Mouse (Mus musculus) CH12.LX (cell line): ENCODE measurements around the gene Slc25a15. TPM values are rescaled to one million over a fixed set of nuclear protein-coding genes. Genes with fewer than 3 reads are reported as not detected.

Source experiments
- DNase-seq: peaks from one replicate; pipeline ENCODE4 v3.0.0-alpha.2; 2013; ENCODE audit errors: extremely low read depth
- H3K27ac ChIP-seq: 2 replicates; pipeline ENCODE4 v1.5.1; 2012; ENCODE audit warnings: low read depth, mild to moderate bottlenecking, control low read depth, moderate library complexity; ENCODE audit not compliant: insufficient read depth
- H3K27me3 ChIP-seq: replicated peaks from 2 replicates; pipeline ENCODE3; 2012; ENCODE audit warnings: inconsistent platforms
- H3K36me3 ChIP-seq, 2 experiments: replicated peaks in 1 of 2; 2 replicates each; pipeline versions ENCODE3 to v1.6.1; 2012; ENCODE audit warnings: inconsistent platforms in 1 of 2, low read length in 1 of 2, mild to moderate bottlenecking in 1 of 2, mixed read lengths in 1 of 2, moderate library complexity in 1 of 2; ENCODE audit not compliant: control insufficient read depth in 1 of 2, insufficient read depth in 1 of 2
- H3K4me1 ChIP-seq, 2 experiments: 2 replicates each; pipeline ENCODE4 v1.6.1; 2012; ENCODE audit warnings: inconsistent platforms in 1 of 2, moderate library complexity in 1 of 2; ENCODE audit not compliant: insufficient read depth in 2 of 2, control insufficient read depth in 1 of 2
- H3K4me2 ChIP-seq: 2 replicates; pipeline ENCODE4 v1.6.1; 2012; ENCODE audit warnings: low read depth, mild to moderate bottlenecking, control low read depth; ENCODE audit not compliant: poor library complexity, insufficient read depth, severe bottlenecking
- H3K4me3 ChIP-seq, 3 experiments: fragments of 150-350 bp in 1 of 3; sonication (generic) in 1 of 3; replicated peaks in 1 of 3; 2 replicates each; pipeline versions ENCODE3 to v1.5.1; 2011 to 2012; ENCODE audit warnings: low read depth in 2 of 3, low read length in 2 of 3, mild to moderate bottlenecking in 2 of 3, moderate library complexity in 2 of 3, control low read depth in 1 of 3, improper control_type of control experiment in 1 of 3, inconsistent platforms in 1 of 3, mixed read lengths in 1 of 3; ENCODE audit not compliant: poor library complexity in 1 of 3
- H3K79me2 ChIP-seq: replicated peaks from 2 replicates; pipeline ENCODE4 v1.6.1; 2012; ENCODE audit warnings: mild to moderate bottlenecking, moderate library complexity; ENCODE audit not compliant: control insufficient read depth, poor library complexity, insufficient read depth, severe bottlenecking; ENCODE audit errors: extremely low read depth
- H3K9ac ChIP-seq: 2 replicates; pipeline ENCODE4 v1.6.1; 2012; ENCODE audit warnings: low read depth, mild to moderate bottlenecking, control low read depth, moderate library complexity; ENCODE audit not compliant: insufficient read depth
- H3K9me3 ChIP-seq: replicated peaks from 2 replicates; pipeline ENCODE3; 2012; ENCODE audit warnings: low read length, inconsistent platforms, mixed read lengths
- BHLHE40 ChIP-seq: IDR thresholded peaks from 2 replicates; pipeline ENCODE4 v1.6.1; 2011; ENCODE audit warnings: mild to moderate bottlenecking, low read depth, low read length, improper control_type of control experiment
- CHD1 ChIP-seq: IDR thresholded peaks from 2 replicates; pipeline ENCODE4 v1.6.1; 2012; ENCODE audit warnings: low read depth, low read length, improper control_type of control experiment, inconsistent platforms
- CHD2 ChIP-seq: IDR thresholded peaks from 2 replicates; pipeline ENCODE4 v1.6.1; 2011; ENCODE audit warnings: low read length, improper control_type of control experiment
- CTCF ChIP-seq, 2 experiments: IDR thresholded peaks in 1 of 2; conservative IDR thresholded peaks in 1 of 2; 2 replicates each; pipeline ENCODE4 v1.5.1; 2011 to 2012; ENCODE audit warnings: low read depth in 2 of 2, low read length in 2 of 2, improper control_type of control experiment in 1 of 2, inconsistent platforms in 1 of 2, mild to moderate bottlenecking in 1 of 2, moderate library complexity in 1 of 2
- E2F4 ChIP-seq: IDR thresholded peaks from 2 replicates; pipeline ENCODE4 v1.6.1; 2011; ENCODE audit warnings: low read depth, low read length, improper control_type of control experiment; ENCODE audit not compliant: insufficient replicate concordance
- ELF1 ChIP-seq: IDR thresholded peaks from 2 replicates; pipeline ENCODE4 v1.6.1; 2014; ENCODE audit warnings: low read depth, mild to moderate bottlenecking, inconsistent platforms, low read length, improper control_type of control experiment
- EP300 ChIP-seq: IDR thresholded peaks from 2 replicates; pipeline ENCODE4 v1.6.1; 2011; ENCODE audit warnings: low read length, improper control_type of control experiment
- ETS1 ChIP-seq: conservative IDR thresholded peaks from 2 replicates; pipeline ENCODE4 v1.6.1; 2012; ENCODE audit warnings: low read depth, mild to moderate bottlenecking, inconsistent platforms, low read length, improper control_type of control experiment, moderate library complexity
- GABPA ChIP-seq: IDR thresholded peaks from 2 replicates; pipeline ENCODE4 v1.6.1; 2012; ENCODE audit warnings: low read depth, low read length, improper control_type of control experiment, inconsistent platforms; ENCODE audit not compliant: insufficient replicate concordance
- HCFC1 ChIP-seq: IDR thresholded peaks from 2 replicates; pipeline ENCODE4 v1.6.1; 2012; ENCODE audit warnings: low read depth, mild to moderate bottlenecking, inconsistent platforms, low read length, improper control_type of control experiment
- IRF4 ChIP-seq: IDR thresholded peaks from 2 replicates; pipeline ENCODE4 v1.6.1; 2014; ENCODE audit warnings: low read depth, mild to moderate bottlenecking, inconsistent platforms, low read length, improper control_type of control experiment
- JUN ChIP-seq: IDR thresholded peaks from 2 replicates; pipeline ENCODE4 v1.6.1; 2011; ENCODE audit warnings: low read depth, mild to moderate bottlenecking, low read length, improper control_type of control experiment, moderate library complexity; ENCODE audit not compliant: insufficient read depth
- JUND ChIP-seq: conservative IDR thresholded peaks from 2 replicates; pipeline ENCODE4 v1.6.1; 2011; ENCODE audit warnings: low read depth, low read length, improper control_type of control experiment
- MAFK ChIP-seq: IDR thresholded peaks from 2 replicates; pipeline ENCODE4 v1.6.1; 2011; ENCODE audit warnings: low read length, improper control_type of control experiment; ENCODE audit not compliant: insufficient replicate concordance
- MAX ChIP-seq: IDR thresholded peaks from 2 replicates; pipeline ENCODE4 v1.6.1; 2011; ENCODE audit warnings: low read length, improper control_type of control experiment
- MAZ ChIP-seq: IDR thresholded peaks from 2 replicates; pipeline ENCODE4 v1.6.1; 2012; ENCODE audit warnings: low read depth, mild to moderate bottlenecking, inconsistent platforms, low read length, improper control_type of control experiment, moderate library complexity
- MEF2A ChIP-seq: IDR thresholded peaks from 2 replicates; pipeline ENCODE4 v1.6.1; 2014; ENCODE audit warnings: low read depth, mild to moderate bottlenecking, inconsistent platforms, low read length, improper control_type of control experiment, borderline replicate concordance
- MXI1 ChIP-seq: IDR thresholded peaks from 2 replicates; pipeline ENCODE4 v1.6.1; 2011; ENCODE audit warnings: mild to moderate bottlenecking, low read depth, low read length, improper control_type of control experiment
- MYC ChIP-seq: IDR thresholded peaks from 2 replicates; pipeline ENCODE4 v1.6.1; 2011; ENCODE audit warnings: low read depth, mild to moderate bottlenecking, improper control_type of control experiment, low read length
- NRF1 ChIP-seq: IDR thresholded peaks from 2 replicates; pipeline ENCODE4 v1.6.1; 2014; ENCODE audit warnings: low read depth, mild to moderate bottlenecking, inconsistent platforms, low read length, improper control_type of control experiment, moderate library complexity
- POLR2A ChIP-seq: IDR thresholded peaks from 2 replicates; pipeline ENCODE4 v1.6.1; 2011; ENCODE audit warnings: low read depth, mild to moderate bottlenecking, improper control_type of control experiment, low read length
- RAD21 ChIP-seq: IDR thresholded peaks from 2 replicates; pipeline ENCODE4 v1.6.1; 2011; ENCODE audit warnings: low read depth, mild to moderate bottlenecking, low read length, improper control_type of control experiment, moderate library complexity
- RCOR1 ChIP-seq: conservative IDR thresholded peaks from 2 replicates; pipeline ENCODE4 v1.6.1; 2012; ENCODE audit warnings: low read depth, mild to moderate bottlenecking, inconsistent platforms, low read length, improper control_type of control experiment
- SMC3 ChIP-seq: IDR thresholded peaks from 2 replicates; pipeline ENCODE4 v1.6.1; 2011; ENCODE audit warnings: low read depth, low read length, improper control_type of control experiment
- TBP ChIP-seq: conservative IDR thresholded peaks from 2 replicates; pipeline ENCODE4 v1.6.1; 2011; ENCODE audit warnings: low read depth, low read length, improper control_type of control experiment
- UBTF ChIP-seq: IDR thresholded peaks from 2 replicates; pipeline ENCODE4 v1.6.1; 2012; ENCODE audit warnings: low read depth, mild to moderate bottlenecking, inconsistent platforms, low read length, improper control_type of control experiment, moderate library complexity
- USF1 ChIP-seq: IDR thresholded peaks from 2 replicates; pipeline ENCODE4 v1.6.1; 2014; ENCODE audit warnings: low read depth, mild to moderate bottlenecking, inconsistent platforms, low read length, improper control_type of control experiment
- USF2 ChIP-seq: conservative IDR thresholded peaks from 2 replicates; pipeline ENCODE4 v1.6.1; 2011; ENCODE audit warnings: low read depth, low read length, improper control_type of control experiment
- ZC3H11A ChIP-seq: IDR thresholded peaks from 2 replicates; pipeline ENCODE4 v1.6.1; 2012; ENCODE audit warnings: low read depth, mild to moderate bottlenecking, inconsistent platforms, low read length, improper control_type of control experiment
- ZKSCAN1 ChIP-seq: IDR thresholded peaks from 2 replicates; pipeline ENCODE4 v1.6.1; 2012; ENCODE audit warnings: low read depth, inconsistent platforms, low read length, improper control_type of control experiment, borderline replicate concordance
- ZNF384 ChIP-seq: IDR thresholded peaks from 2 replicates; pipeline ENCODE4 v1.6.1; 2012; ENCODE audit warnings: low read depth, low read length, improper control_type of control experiment, inconsistent platforms
- dilution Hi-C: fragments of 300-500 bp; cut with MboI; formaldehyde crosslinking; loops from 2 replicates; pipeline ENCODE4 v1.14.3; 2020; ENCODE audit warnings: low sequenced_read_pairs; ENCODE audit not compliant: extremely low pct_unique_long_range_greater_than_20kb, extremely low pct_ligation_motif_present
- in situ Hi-C: fragments of 300-500 bp; cut with MboI; formaldehyde crosslinking; loops from 3 replicates; pipeline ENCODE4 v1.14.3; 2019; ENCODE audit warnings: low sequenced_read_pairs, low pct_ligation_motif_present, low pct_unique_long_range_greater_than_20kb, mixed read lengths
- polyA plus RNA-seq: library from polyadenylated mRNA; unstranded; fragments of >175 nt; gene quantifications from 2 replicates; pipeline ENCODE4 v1.2.1, GENCODE M21; 2012; ENCODE audit warnings: low read depth; ENCODE audit not compliant: insufficient read length
- total RNA-seq, 2 experiments: library from RNA; depleted of rRNA; stranded (reverse); fragments of 300-350 nt in 1 of 2; fragments of >200 nt in 1 of 2; gene quantifications; 2 replicates each; pipeline ENCODE4 v1.2.3; 2012 to 2014

Gene Slc25a15
- total and polyA plus RNA-seq, 3 experiments: 5.6 to 10.3 (median 10.1) TPM

DNA sequence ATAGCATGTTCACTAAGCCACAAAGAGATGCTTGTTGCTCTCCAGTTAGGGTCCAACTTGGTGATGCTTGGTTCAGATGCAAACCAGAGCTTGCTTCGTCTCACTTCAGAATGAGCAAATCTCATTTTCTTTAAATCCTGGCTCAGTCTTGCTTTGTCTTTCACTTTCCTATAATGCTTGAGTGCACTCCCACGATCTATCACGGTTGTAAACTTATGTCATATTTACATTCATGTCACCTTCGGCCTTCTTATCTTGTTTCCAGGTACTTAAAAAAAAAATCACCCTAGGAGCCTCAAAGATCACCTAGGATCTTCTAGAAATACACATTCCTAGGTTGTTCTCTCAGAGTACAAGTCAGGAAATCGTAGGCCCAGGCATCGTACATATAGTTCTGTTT is 38.5 kb downstream of the Slc25a15 start:
- Histone ChIP-seq H3K4me1 (peaks cover 3 to 13% of the 10 kb centered on the region in 2 experiments; a peak in 3 of 4 replicates), H3K9me3 (peaks cover 7% of the 10 kb centered on the region), H3K9ac (no peak overlapping the region), H3K36me3 (no peaks in the 10 kb centered on the region), H3K4me3 (no peak overlapping the region), H3K4me2 (no peak overlapping the region), H3K79me2 (no peaks in the 10 kb centered on the region), H3K27ac (no peak overlapping the region), H3K27me3 (no peaks in the 10 kb centered on the region)
- DNase-seq: no peak
- in situ Hi-C loops (no loop called here), dilution Hi-C loops (no loop called here)
- no peak for TF ChIP-seq MAZ
- no peak for TF ChIP-seq JUND
- no peak for TF ChIP-seq ELF1
- TF ChIP-seq POLR2A: no peak
- no peak for TF ChIP-seq USF1
- TF ChIP-seq RCOR1: no peak
- TF ChIP-seq CHD2: no peak
- TF ChIP-seq MXI1: no peak
- TF ChIP-seq RAD21: no peak
- TF ChIP-seq USF2: no peak
- TF ChIP-seq ZKSCAN1: no peak
- TF ChIP-seq ZNF384: no peak
- TF ChIP-seq MYC: no peak
- no peak for TF ChIP-seq HCFC1

- H3K36me3 ChIP-seq: no peaks in the 10 kb centered on the region
- peak; percentile 21 for DNase-seq
- H3K4me3 ChIP-seq: no peak overlapping the region
- no peaks in the 10 kb centered on the region for H3K79me2 ChIP-seq
- peaks cover 3 to 13% of the 10 kb centered on the region in 2 experiments; a peak in 3 of 4 replicates for H3K4me1 ChIP-seq
- in situ Hi-C loops (no loop called here), dilution Hi-C loops (no loop called here)
- H3K4me2 ChIP-seq: peak overlapping the region; percentile 56; the same call in 1 of the 2 replicates
- H3K9me3 ChIP-seq: peaks cover 7% of the 10 kb centered on the region
- H3K9ac ChIP-seq: no peak overlapping the region
- no peaks in the 10 kb centered on the region for H3K27me3 ChIP-seq
- no peak overlapping the region for H3K27ac ChIP-seq
- TF ChIP-seq RCOR1 (no peak), HCFC1 (no peak), SMC3 (no peak), BHLHE40 (peak; percentile 93), MXI1 (peak; percentile 36; the same call in 1 of the 2 replicates), POLR2A (no peak), MAFK (no peak), UBTF (no peak), MAX (peak; percentile 64), CHD2 (no peak), CHD1 (no peak), TBP (no peak), GABPA (no peak), NRF1 (no peak), MYC (0 out of 2 replicates have a peak, but pooled peaks have one; percentile 73), ZNF384 (no peak), USF2 (no peak), MEF2A (no peak), ELF1 (no peak), USF1 (no peak), ETS1 (peak; percentile 44), ZKSCAN1 (no peak), ZC3H11A (no peak), RAD21 (no peak), CTCF (conservative IDR thresholded peaks at IDR 0.05 in 1 of 2, IDR thresholded peaks at IDR 0.05 in 1 of 2; ENCODE audit: low read depth in 2 of 2, low read length in 2 of 2) (no peak), EP300 (peak; percentile 76), E2F4 (no peak), MAZ (no peak), IRF4 (peak; percentile 72), JUN (no peak)
Observed at GRCm38 (mm10) chr8:22359359-22359758, 39.0 kb downstream of the Slc25a15 start.
